Mouse (Mus musculus) heart, adult 2 months (tissue): ENCODE results near the gene Krt79. TPM values are rescaled to one million over a fixed set of nuclear protein-coding genes. Genes with fewer than 3 reads are reported as not detected.

ENCODE experiments used
- DNase-seq, 2 experiments: peaks; one replicate each; pipeline ENCODE4 v3.0.0; 2021
- H3K27ac ChIP-seq: fragments of 200-600 bp; 2 replicates; pipeline ENCODE4 v1.8.1; 2022
- H3K27me3 ChIP-seq: fragments of 200-500 bp; 2 replicates; pipeline ENCODE4 v1.6.1; 2012; ENCODE audit warnings: mild to moderate bottlenecking, low read length, inconsistent platforms, mixed read lengths; ENCODE audit not compliant: control insufficient read depth, insufficient read depth
- H3K36me3 ChIP-seq: fragments of 200-500 bp; 2 replicates; pipeline ENCODE4 v1.6.1; 2012; ENCODE audit warnings: low read length, inconsistent platforms; ENCODE audit not compliant: control insufficient read depth, insufficient read depth
- H3K4me1 ChIP-seq: fragments of 200-500 bp; 2 replicates; pipeline ENCODE4 v1.6.1; 2011; ENCODE audit warnings: low read length; ENCODE audit not compliant: control insufficient read depth, insufficient read depth
- H3K4me3 ChIP-seq: fragments of 200-600 bp; 2 replicates; pipeline ENCODE4 v1.8.1; 2022
- H3K79me2 ChIP-seq: fragments of 200-500 bp; replicated peaks from 2 replicates; pipeline ENCODE4 v1.6.1; 2012; ENCODE audit warnings: mild to moderate bottlenecking, inconsistent platforms, low read length, moderate library complexity, mixed read lengths; ENCODE audit not compliant: control insufficient read depth, insufficient read depth
- H3K9ac ChIP-seq: fragments of 200-500 bp; 2 replicates; pipeline ENCODE4 v1.6.1; 2012; ENCODE audit warnings: low read depth, mild to moderate bottlenecking, control low read depth, inconsistent platforms, low read length, mixed read lengths
- CTCF ChIP-seq: fragments of 200-600 bp; IDR thresholded peaks from 2 replicates; pipeline ENCODE4 v1.8.1; 2022; ENCODE audit warnings: antibody characterized with exemption, mild to moderate bottlenecking, moderate library complexity
- EP300 ChIP-seq: fragments of 200-500 bp; IDR thresholded peaks from 2 replicates; pipeline ENCODE4 v1.6.1; 2011; ENCODE audit warnings: low read depth, low read length, control low read depth; ENCODE audit not compliant: insufficient read depth
- POLR2A ChIP-seq: fragments of 200-500 bp; IDR thresholded peaks from 2 replicates; pipeline ENCODE4 v1.6.1; 2011; ENCODE audit warnings: mild to moderate bottlenecking, low read depth, low read length, control low read depth; ENCODE audit not compliant: insufficient read depth
- WGBS: fragments of 180-500 bp; shearing (Covaris S2); methylation state at CpG from one replicate; pipeline ENCODE4 v1.1.7; 2018; 5-methylcytosine and 5-hydroxymethylcytosine counted together
- intact Hi-C: fragments of 180-260 bp; cut with DNase I; formaldehyde crosslinking; loops from one replicate; pipeline ENCODE4 v1.15.1; 2025
- polyA plus RNA-seq: library from polyadenylated mRNA; depleted of rRNA; stranded (reverse); fragments of >200 nt; gene quantifications from 2 replicates; pipeline ENCODE4 v1.2.3, GENCODE M21; 2012
- total RNA-seq, 2 experiments: library from RNA; stranded (reverse); gene quantifications; 2 replicates each; pipeline ENCODE4 v1.2.3; 2021

The Krt79 gene
- total and polyA plus RNA-seq, 3 experiments, result 0.27 to 1.5 TPM; not detected in 1

DNA sequence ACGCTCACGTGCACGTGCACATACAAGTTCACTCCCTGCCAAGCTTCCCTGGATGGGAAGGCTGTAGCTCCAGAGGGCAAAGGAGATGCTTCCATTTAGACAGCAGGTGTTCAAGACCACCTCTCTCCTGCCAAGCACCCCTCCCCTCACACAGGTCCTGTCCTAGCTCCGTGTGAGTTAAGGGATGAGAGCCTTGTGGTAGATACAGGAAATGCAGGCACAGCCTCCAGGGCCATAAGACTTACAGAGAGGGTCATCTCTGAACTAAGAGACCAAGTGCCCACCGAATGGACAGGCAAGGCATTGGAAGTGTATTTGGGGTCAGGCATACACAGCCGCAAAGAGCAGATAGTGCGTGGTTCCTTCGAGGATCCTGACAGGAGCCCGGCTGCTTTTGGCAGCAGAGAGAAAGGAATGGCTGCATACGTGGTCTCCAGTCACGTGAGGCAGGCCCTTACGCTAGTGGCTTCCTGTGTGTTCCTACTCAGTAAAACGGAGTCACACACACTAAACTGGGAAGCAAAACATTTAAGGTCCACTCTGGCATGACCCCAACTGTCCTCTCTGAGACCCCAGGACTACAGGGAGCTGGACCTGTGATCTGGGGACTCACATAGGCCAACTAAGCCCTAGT is 43.3 kb upstream of the Krt79 start:
- 71% methylated on average over 13 of the region's 13 CpGs for WGBS

DNA sequence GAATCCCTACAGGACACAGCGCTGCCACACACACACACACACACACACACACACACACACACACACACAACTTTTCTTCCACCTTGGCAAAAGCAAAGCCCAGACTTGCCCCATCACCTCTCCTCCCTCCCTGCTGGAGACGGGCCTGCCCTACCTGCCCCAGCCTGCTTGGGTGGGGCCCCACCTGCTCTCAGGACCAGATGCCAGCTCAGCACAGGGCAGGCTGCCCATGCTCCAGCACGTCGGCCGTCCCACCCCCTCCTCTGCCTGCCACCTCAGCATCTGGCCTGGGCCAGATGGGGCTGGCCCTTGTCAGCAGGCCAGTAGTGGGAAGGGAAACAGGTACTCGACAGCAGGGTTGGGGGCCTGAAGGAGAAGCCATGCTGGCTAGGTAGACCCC is 40.7 kb upstream of the Krt79 start:
- no peaks in the 10 kb centered on the region for H3K27me3 ChIP-seq
- TF ChIP-seq EP300 (no peak), POLR2A (no peak), CTCF (no peak)
- intact Hi-C loops, result loop anchor here (10.0 kb wide), 1 partner anchor 244 kb away; no protein-coding TSS in a partner anchor
- H3K79me2 ChIP-seq, result no peaks in the 10 kb centered on the region
- no peak overlapping the region for H3K4me3 ChIP-seq
- no peaks in the 10 kb centered on the region; the same call in 1 of the 2 replicates for H3K36me3 ChIP-seq
- peak; percentile 30 to 31 for DNase-seq
- WGBS, result 47% methylated on average over 6 of the region's 6 CpGs
- H3K9ac ChIP-seq, result no peak overlapping the region
- peaks cover 14% of the 10 kb centered on the region for H3K4me1 ChIP-seq
- H3K27ac ChIP-seq, result no peak overlapping the region

More for the DNA sequence above, 43.3 kb upstream of the Krt79 start:
- Histone ChIP-seq H3K4me3 (no peak overlapping the region), H3K27ac (peak overlapping the region; percentile 80), H3K9ac (no peak overlapping the region), H3K4me1 (peaks cover 3% of the 10 kb centered on the region; the same call in 1 of the 2 replicates), H3K79me2 (no peaks in the 10 kb centered on the region), H3K27me3 (no peaks in the 10 kb centered on the region), H3K36me3 (no peaks in the 10 kb centered on the region)
- peak in 1 of 2 experiments; percentile 30 for DNase-seq
- TF ChIP-seq CTCF, result no peak
- no peak for TF ChIP-seq EP300
- TF ChIP-seq POLR2A, result no peak
- intact Hi-C loops, result loop anchor here (10.0 kb wide), 1 partner anchor 241 kb away; no protein-coding TSS in a partner anchor

DNA sequence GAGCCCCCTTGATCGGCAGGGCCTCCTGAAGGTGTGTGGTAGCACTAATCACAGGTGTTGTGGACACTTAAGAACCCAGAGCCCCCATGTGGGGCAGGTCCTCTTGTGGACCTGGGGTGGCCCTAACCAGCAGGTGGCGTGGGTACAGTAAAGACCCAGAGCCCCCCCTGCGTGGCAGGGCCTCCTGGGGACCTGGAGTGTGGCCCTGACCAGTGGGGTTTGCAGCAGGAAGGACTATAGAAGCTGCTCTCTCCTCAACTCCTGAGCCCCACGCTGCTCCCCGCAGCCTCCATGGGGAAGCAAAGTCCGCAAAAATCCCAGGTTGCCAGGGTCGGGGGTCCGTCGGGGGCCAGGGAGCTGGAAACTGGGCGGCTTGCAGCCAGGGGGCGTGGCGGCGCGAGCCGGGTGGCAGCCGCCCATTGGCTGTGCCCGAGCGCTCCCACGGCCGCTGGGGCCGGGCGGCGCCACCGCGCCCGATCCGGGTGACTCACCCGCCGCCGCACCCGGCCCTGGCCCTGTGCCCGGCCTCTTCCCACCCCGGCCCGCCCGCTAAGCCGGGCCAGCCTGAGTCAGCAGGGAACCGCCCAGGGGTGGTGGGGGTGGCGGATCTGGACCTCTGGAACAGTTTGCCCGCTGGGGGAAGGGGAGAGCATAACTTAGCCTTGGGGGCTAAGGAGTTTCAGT is 37.1 kb upstream of the Krt79 start:
- Histone ChIP-seq H3K36me3 (no peaks in the 10 kb centered on the region; the same call in 1 of the 2 replicates), H3K27me3 (no peaks in the 10 kb centered on the region), H3K9ac (peak overlapping the region; percentile 75), H3K27ac (peak overlapping the region; percentile 88), H3K4me1 (peaks cover 16% of the 10 kb centered on the region), H3K79me2 (no peaks in the 10 kb centered on the region), H3K4me3 (peak overlapping the region; percentile 48)
- intact Hi-C loops, result no loop called here
- 4% methylated on average over 37 of the region's 39 CpGs for WGBS
- TF ChIP-seq POLR2A (no peak), CTCF (peak; percentile 54), EP300 (0 out of 2 replicates have a peak, but pooled peaks have one; percentile 33)
- peak; percentile 94 to 96 for DNase-seq

DNA sequence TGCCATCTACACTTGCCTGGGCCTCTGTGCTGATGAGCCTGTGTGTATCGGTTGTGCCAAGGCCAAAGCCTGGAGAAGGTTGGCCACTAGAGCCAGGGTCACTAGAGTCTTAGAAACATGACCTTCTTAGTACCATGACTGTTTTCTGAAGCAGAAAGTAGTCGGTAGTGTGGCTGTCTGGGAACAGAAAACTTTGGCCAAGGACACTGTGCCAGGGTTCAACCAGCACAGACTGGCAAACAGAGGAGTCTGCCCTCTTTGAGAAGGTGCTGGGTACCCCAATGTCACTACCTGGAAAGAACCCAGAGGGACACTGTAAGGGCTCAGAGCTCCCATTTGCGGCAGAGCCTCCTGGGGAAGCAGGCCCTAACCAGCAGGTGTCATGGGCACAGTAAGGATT is 36.5 kb upstream of the Krt79 start:
- no peak for TF ChIP-seq EP300
- no peak for TF ChIP-seq CTCF
- no peak for TF ChIP-seq POLR2A
- peak overlapping the region; percentile 88 for H3K27ac ChIP-seq
- no peaks in the 10 kb centered on the region; the same call in 1 of the 2 replicates for H3K36me3 ChIP-seq
- 57% methylated on average over 3 of the region's 3 CpGs for WGBS
- intact Hi-C loops, result no loop called here
- H3K79me2 ChIP-seq, result no peaks in the 10 kb centered on the region
- H3K27me3 ChIP-seq, result no peaks in the 10 kb centered on the region
- peak in 1 of 2 experiments; percentile 20 for DNase-seq
- H3K4me3 ChIP-seq, result no peak overlapping the region; the same call in 1 of the 2 replicates
- H3K4me1 ChIP-seq, result peaks cover 16% of the 10 kb centered on the region
- peak overlapping the region; percentile 75 for H3K9ac ChIP-seq

DNA sequence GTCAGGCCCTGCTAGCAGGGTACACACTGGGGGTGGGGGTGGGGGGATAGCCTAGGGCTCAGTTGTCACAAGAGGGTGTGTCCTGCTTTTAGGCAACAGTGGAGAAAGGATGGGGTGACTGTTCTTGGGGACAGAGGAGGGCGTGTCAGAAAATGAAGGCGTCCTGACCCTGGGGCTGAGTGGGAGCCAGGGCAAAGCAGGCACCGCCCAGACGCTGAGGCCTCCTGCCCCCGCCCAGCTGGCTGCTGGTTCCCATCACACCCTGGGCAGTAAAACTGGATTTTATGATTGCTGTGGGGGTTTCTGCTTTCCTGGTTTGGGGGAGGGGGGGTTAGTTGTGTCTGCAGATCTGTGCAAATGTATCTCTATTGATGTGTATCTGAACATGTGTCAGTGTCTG is 35.9 kb upstream of the Krt79 start:
- no peak for TF ChIP-seq CTCF
- TF ChIP-seq POLR2A, result no peak
- TF ChIP-seq EP300, result no peak
- no peaks in the 10 kb centered on the region for H3K27me3 ChIP-seq
- H3K79me2 ChIP-seq, result no peaks in the 10 kb centered on the region
- 55% methylated on average over 5 of the region's 5 CpGs for WGBS
- peaks cover 16% of the 10 kb centered on the region for H3K4me1 ChIP-seq
- intact Hi-C loops, result no loop called here
- H3K9ac ChIP-seq, result no peak overlapping the region
- peak; percentile 66 to 78 for DNase-seq
- H3K4me3 ChIP-seq, result no peak overlapping the region
- H3K27ac ChIP-seq, result peak overlapping the region; percentile 88
- no peaks in the 10 kb centered on the region; the same call in 1 of the 2 replicates for H3K36me3 ChIP-seq
